Mouse (Mus musculus) stomach, embryonic 15.5 days (tissue): Measurements from ENCODE around the gene Atxn7l1. TPM values are rescaled to one million over a fixed set of nuclear protein-coding genes. Genes with fewer than 3 reads are reported as not detected.

Experiments used
- ATAC-seq: fragments of 200-750 bp; cut with Nextera tagmentation; 2 replicates; pipeline ENCODE4 v1.8.0; 2017; ENCODE audit warnings: low read depth, moderate number of reproducible peaks, moderate TSS enrichment; ENCODE audit not compliant: insufficient read depth, low FRiP score
- H3K27ac ChIP-seq: fragments of 300-500 bp; sonication (generic); 2 replicates; pipeline ENCODE4 v1.5.1; 2015; ENCODE audit warnings: mild to moderate bottlenecking, inconsistent platforms
- H3K27me3 ChIP-seq: fragments of 300-500 bp; sonication (generic); replicated peaks from 2 replicates; pipeline ENCODE4 v1.6.1; 2015; ENCODE audit warnings: inconsistent platforms
- H3K36me3 ChIP-seq: fragments of 300-500 bp; sonication (generic); 2 replicates; pipeline ENCODE4 v1.6.1; 2015; ENCODE audit warnings: inconsistent platforms
- H3K4me1 ChIP-seq: fragments of 300-500 bp; sonication (generic); 2 replicates; pipeline ENCODE4 v1.6.1; 2015; ENCODE audit warnings: inconsistent platforms
- H3K4me2 ChIP-seq: fragments of 300-500 bp; sonication (generic); 2 replicates; pipeline ENCODE4 v1.6.1; 2015; ENCODE audit warnings: mild to moderate bottlenecking, inconsistent platforms
- H3K4me3 ChIP-seq: fragments of 300-500 bp; sonication (generic); replicated peaks from 2 replicates; pipeline ENCODE4 v1.5.1; 2015; ENCODE audit warnings: inconsistent platforms
- H3K9ac ChIP-seq: fragments of 300-500 bp; sonication (generic); 2 replicates; pipeline ENCODE4 v1.6.1; 2015; ENCODE audit warnings: inconsistent platforms
- H3K9me3 ChIP-seq: fragments of 300-500 bp; sonication (generic); 2 replicates; pipeline ENCODE4 v1.6.1; 2016; ENCODE audit warnings: inconsistent platforms
- WGBS: fragments of 180-500 bp; shearing (Covaris S2); methylation state at CpG from one replicate; pipeline ENCODE4 v1.1.7; 2015; 5-methylcytosine and 5-hydroxymethylcytosine counted together
- polyA plus RNA-seq: library from polyadenylated mRNA; unstranded; fragments of >200 nt; fragmentation: Nextera tagmentation; extraction: Ambion mirVana; gene quantifications from 2 replicates; pipeline ENCODE4 v1.2.1, GENCODE M21; 2015

Atxn7l1 gene
- polyA plus RNA-seq, 1 experiment from 2014 or later: 13.1 TPM

DNA sequence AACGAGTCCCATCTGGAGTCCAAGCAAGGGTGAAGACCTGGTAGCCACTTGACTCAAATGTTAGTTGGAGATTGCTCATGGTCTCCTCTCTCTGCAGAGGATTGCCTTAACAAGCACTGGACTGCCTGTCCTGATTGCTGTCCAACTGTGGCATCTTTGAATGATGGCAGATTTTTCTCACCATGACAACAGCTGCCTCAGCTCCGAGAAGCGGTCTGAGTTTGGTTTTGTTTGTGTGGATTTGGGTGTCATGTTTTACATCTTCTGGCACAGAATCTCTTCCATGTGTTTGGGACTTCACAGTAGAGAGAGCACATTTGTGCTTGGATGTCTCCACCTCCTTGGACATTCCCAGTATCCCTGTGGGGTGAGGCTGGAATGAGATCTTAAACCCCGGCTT lies 120.5 kb downstream of the Atxn7l1 start:
- no peak overlapping the region for H3K4me3 ChIP-seq
- peak overlapping the region; percentile 44; the same call in 1 of the 2 replicates for H3K27ac ChIP-seq
- ATAC-seq: no peak
- H3K27me3 ChIP-seq: no peaks in the 10 kb centered on the region
- no peaks in the 10 kb centered on the region for H3K9me3 ChIP-seq
- H3K4me2 ChIP-seq: no peak overlapping the region
- H3K36me3 ChIP-seq: no peaks in the 10 kb centered on the region
- no peaks in the 10 kb centered on the region for H3K4me1 ChIP-seq
- WGBS: 40% methylated on average over 4 of the region's 4 CpGs
- no peak overlapping the region for H3K9ac ChIP-seq

DNA sequence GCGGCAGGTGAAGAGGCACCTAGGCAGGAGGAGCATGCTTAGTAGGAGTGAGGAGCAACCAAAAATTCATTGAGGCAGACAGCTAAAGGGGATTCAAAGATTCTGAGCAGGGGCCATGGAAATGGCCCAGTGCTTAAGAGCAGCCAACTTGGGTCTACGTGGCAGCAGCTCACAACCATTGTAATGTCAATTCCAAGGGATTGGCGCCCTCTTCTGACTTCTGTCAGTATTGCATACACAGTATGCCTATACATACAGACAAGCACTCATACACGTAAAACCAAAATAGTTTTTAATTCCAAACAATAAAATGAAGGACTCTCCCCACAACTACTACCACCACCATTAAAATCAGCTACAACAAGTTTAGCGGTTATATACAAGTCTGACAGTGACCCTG lies 122.2 kb downstream of the Atxn7l1 start:
- Histone ChIP-seq H3K9ac (no peak overlapping the region), H3K27ac (no peak overlapping the region), H3K4me3 (no peak overlapping the region), H3K9me3 (no peaks in the 10 kb centered on the region), H3K4me1 (no peaks in the 10 kb centered on the region), H3K36me3 (no peaks in the 10 kb centered on the region), H3K4me2 (no peak overlapping the region), H3K27me3 (no peaks in the 10 kb centered on the region)
- 81% methylated on average over 5 of the region's 5 CpGs for WGBS
- no peak for ATAC-seq

DNA sequence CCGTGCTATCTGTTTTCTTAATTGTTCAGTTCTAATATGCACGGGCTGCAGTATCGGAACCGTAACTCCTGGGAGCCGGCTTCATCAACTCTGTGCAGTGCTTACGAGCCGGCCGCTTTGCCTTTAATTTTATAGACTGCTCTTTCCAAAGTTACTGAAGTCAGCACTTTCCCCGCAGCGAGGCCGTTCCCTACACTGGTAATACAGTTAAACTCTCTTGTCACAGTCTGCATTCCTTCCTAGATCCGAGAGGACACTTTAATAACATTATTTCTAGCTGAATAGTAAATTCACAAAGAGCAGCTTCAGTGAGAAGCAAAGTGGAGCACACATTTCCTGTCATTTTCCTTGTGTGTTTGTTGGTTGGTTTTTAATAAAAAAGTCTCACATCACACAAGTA lies 124.4 kb downstream of the Atxn7l1 start:
- Histone ChIP-seq H3K4me2 (no peak overlapping the region), H3K27ac (no peak overlapping the region), H3K27me3 (no peaks in the 10 kb centered on the region), H3K9ac (no peak overlapping the region), H3K36me3 (no peaks in the 10 kb centered on the region), H3K9me3 (no peaks in the 10 kb centered on the region), H3K4me3 (no peak overlapping the region), H3K4me1 (no peaks in the 10 kb centered on the region)
- 72% methylated on average over 12 of the region's 12 CpGs for WGBS
- no peak for ATAC-seq

DNA sequence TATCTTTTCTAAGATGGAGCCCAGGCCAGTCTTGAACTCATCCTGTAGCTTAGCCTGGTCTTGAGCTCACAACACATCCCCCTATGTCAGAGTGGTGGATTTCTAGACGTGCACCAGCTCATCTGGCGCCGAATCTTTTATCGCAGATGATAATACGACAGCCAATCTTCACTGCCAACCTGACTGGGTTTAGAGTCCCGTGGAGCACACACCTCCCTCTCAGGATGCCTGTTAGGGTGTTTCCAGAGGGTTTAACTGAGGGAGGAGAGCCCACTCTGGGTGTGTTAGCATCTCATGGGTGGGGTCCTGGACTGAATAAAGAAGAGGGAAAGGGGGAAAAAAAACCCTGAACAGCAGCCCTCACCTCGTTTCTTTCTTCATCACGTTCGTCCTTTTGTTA lies 124.9 kb downstream of the Atxn7l1 start:
- 81% methylated on average over 9 of the region's 9 CpGs for WGBS
- Histone ChIP-seq H3K4me1 (no peaks in the 10 kb centered on the region), H3K9me3 (no peaks in the 10 kb centered on the region), H3K27ac (no peak overlapping the region), H3K4me2 (no peak overlapping the region), H3K27me3 (no peaks in the 10 kb centered on the region), H3K9ac (no peak overlapping the region), H3K4me3 (no peak overlapping the region), H3K36me3 (no peaks in the 10 kb centered on the region)
- ATAC-seq: no peak

DNA sequence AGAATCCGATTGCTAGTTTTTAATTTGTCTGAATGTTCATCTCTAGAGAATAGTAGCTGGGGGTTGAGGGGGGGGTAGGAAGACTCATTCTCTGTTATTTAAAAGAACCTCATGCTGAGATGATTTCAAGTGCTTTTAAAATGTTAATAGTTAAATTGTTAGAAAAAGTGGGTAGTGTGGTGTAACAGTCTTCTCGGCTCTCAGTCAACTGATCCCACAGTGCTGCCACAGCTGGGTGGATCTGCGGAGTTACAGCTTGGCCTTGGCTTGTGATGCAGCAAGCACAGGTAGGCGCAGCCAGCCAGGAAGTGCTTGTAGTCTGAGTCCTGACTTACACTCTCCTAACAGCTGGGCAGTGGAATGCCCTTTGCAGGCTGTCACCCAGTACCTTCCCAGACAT lies 125.7 kb downstream of the Atxn7l1 start:
- 86% methylated on average over 4 of the region's 4 CpGs for WGBS
- no peak for ATAC-seq

DNA sequence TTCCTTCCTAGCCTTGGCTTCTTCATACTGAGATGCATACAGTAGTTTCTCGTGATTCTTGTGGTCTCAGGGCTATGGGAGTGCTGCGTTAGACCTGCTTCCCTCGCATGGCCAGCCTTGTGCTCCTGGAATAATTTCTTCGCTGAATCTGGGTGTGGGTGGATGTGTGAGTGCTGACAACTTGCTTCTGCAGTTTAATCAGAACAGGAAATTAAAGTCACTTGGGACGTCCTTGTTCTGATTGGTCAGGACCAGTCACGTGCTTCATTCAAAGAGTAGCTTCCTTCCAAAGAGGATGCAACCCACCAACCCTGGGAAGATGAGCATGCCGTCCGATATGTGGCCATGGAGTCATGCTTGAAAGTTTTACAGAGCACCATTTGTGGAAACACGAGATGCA lies 126.2 kb downstream of the Atxn7l1 start:
- no peak for ATAC-seq
- Histone ChIP-seq H3K9ac (no peak overlapping the region), H3K4me1 (no peaks in the 10 kb centered on the region; the same call in 1 of the 2 replicates), H3K27ac (no peak overlapping the region), H3K4me3 (no peak overlapping the region), H3K9me3 (no peaks in the 10 kb centered on the region), H3K4me2 (no peak overlapping the region), H3K27me3 (no peaks in the 10 kb centered on the region), H3K36me3 (no peaks in the 10 kb centered on the region)
- WGBS: 86% methylated on average over 9 of the region's 9 CpGs

More for the DNA sequence above, 125.7 kb downstream of the Atxn7l1 start:
- Histone ChIP-seq H3K36me3 (no peaks in the 10 kb centered on the region), H3K4me2 (no peak overlapping the region), H3K4me3 (no peak overlapping the region), H3K9me3 (no peaks in the 10 kb centered on the region), H3K4me1 (no peaks in the 10 kb centered on the region), H3K27me3 (no peaks in the 10 kb centered on the region), H3K27ac (no peak overlapping the region), H3K9ac (no peak overlapping the region)

DNA sequence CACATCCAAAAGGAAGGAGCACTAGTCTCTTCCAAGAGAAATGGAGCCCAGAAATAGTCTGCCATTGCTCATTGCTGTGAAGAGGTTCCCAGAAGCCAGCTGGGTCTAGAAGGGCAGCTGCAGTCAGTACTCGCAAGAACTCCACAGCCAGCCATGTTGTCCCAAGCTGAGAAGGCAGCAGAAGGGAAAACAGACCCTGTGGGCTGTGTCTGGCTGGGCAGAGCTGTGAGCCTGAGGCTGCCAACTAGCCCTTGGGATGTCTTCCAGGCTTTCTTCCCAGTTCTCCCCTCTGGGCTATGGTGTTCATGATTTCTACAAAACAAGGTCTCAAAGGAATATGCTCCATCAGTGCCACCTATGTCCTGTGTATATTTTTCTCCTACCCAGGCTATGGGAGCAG lies 128.5 kb downstream of the Atxn7l1 start:
- no peak for ATAC-seq
- no peaks in the 10 kb centered on the region for H3K27me3 ChIP-seq
- H3K4me1 ChIP-seq: peaks cover 4% of the 10 kb centered on the region; the same call in 1 of the 2 replicates
- H3K27ac ChIP-seq: no peak overlapping the region
- no peaks in the 10 kb centered on the region for H3K9me3 ChIP-seq
- no peaks in the 10 kb centered on the region for H3K36me3 ChIP-seq
- no peak overlapping the region for H3K4me2 ChIP-seq
- no peak overlapping the region for H3K4me3 ChIP-seq
- WGBS: 84% methylated on average over 1 of the region's 1 CpGs
- no peak overlapping the region for H3K9ac ChIP-seq

DNA sequence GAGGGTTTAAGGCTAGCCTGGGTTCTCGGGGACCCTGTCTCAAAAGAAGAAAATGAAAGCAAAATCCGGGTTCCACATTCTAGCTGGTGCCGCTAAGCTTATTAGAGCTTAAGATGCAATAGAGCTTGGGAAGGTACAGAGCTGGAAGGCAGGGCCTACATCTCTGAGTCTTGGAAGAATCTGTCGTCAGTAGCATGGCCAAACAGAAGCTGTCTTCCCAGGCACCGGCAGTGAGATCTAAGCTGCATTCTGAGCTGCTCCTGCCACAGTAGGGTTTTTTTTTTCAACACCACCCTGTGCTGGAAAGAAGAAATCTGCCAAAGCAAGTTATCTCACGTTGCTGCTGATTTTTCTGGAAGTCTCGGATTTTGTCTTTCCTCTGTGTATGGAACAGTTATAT lies 129.9 kb downstream of the Atxn7l1 start:
- H3K9me3 ChIP-seq: no peaks in the 10 kb centered on the region
- H3K36me3 ChIP-seq: no peaks in the 10 kb centered on the region
- H3K4me1 ChIP-seq: peaks cover 4% of the 10 kb centered on the region; the same call in 1 of the 2 replicates
- WGBS: 83% methylated on average over 7 of the region's 7 CpGs
- no peaks in the 10 kb centered on the region for H3K27me3 ChIP-seq
- H3K4me3 ChIP-seq: no peak overlapping the region
- no peak overlapping the region for H3K9ac ChIP-seq
- no peak for ATAC-seq
- H3K4me2 ChIP-seq: no peak overlapping the region
- no peak overlapping the region for H3K27ac ChIP-seq

DNA sequence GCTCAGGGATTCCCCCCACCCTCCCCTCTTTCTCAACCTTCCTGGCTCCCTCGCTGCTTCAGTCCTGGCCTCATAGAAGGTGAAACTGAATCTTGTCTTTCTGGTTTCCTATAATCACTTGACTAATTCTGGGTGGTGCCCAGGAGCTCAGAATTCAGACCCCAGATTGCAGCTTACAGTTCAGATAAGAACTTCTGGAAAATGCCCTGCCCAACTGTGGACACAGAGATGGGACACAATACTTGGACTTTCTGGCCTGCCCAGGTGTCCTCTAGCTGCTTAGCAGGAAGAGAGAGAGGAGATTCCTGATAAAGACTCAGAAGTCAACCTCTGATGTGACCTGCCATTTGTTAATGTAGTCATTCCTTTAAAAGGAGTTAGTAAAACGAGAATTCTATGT lies 131.7 kb downstream of the Atxn7l1 start:
- Histone ChIP-seq H3K9me3 (no peaks in the 10 kb centered on the region), H3K36me3 (no peaks in the 10 kb centered on the region), H3K4me1 (peaks cover 4% of the 10 kb centered on the region; the same call in 1 of the 2 replicates), H3K4me3 (no peak overlapping the region), H3K4me2 (no peak overlapping the region), H3K27me3 (no peaks in the 10 kb centered on the region), H3K9ac (no peak overlapping the region), H3K27ac (no peak overlapping the region)
- peak; percentile 7; the same call in 1 of the 2 replicates for ATAC-seq
- 35% methylated on average over 2 of the region's 2 CpGs for WGBS

DNA sequence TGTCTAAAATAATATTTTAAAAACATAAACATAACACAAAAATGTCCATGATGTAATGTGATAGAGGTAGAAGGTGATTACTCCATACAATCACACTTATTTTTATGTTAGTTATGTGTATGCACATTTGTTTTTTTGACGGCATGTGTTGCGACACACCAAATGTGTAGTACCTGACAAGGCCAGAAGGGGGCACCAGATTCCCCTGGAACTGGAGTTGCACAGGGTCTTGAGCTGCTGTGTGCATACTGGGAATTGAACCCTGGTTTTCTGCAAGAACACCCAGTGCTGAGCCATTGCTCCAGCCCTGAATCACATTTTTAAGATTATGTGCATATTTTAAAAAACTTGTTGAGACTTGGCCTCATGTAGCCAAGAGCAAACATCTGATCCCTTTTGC lies 133.3 kb downstream of the Atxn7l1 start:
- no peak overlapping the region for H3K27ac ChIP-seq
- 39% methylated on average over 2 of the region's 2 CpGs for WGBS
- no peak for ATAC-seq
- no peak overlapping the region for H3K4me2 ChIP-seq
- no peaks in the 10 kb centered on the region for H3K27me3 ChIP-seq
- no peaks in the 10 kb centered on the region for H3K9me3 ChIP-seq
- no peak overlapping the region for H3K4me3 ChIP-seq
- peaks cover 9% of the 10 kb centered on the region; the same call in 1 of the 2 replicates for H3K4me1 ChIP-seq
- H3K9ac ChIP-seq: no peak overlapping the region
- no peaks in the 10 kb centered on the region for H3K36me3 ChIP-seq

DNA sequence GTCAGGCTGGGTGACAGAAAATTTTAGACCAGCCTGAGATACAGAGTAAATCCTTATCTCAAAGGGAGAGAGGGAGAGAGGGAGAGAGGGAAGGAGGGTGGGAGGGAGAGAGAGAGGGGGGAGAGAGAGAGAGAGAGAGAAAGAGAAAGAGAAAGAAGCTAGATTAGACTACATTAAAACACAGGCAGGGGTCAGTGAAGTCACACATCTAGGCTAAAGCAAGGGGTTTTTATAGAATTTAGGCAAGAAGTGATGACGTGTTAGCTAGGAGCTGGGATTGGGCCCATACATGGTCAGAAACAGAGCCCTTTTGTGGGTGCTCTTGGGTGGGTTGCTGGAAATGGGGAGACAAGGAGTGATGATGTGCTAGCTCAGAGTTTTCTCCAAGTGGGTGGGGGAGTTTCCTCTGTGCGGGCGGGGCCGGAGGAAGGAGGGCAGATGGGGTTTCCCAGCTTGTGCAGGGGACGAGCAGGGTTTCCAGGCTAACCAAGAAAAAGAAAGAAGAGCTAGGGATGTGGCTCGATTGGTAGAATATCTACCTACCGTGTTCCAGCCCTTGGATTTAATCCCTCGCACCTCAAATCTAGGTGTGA lies 136.9 kb downstream of the Atxn7l1 start:
- H3K4me1 ChIP-seq: 0 out of 2 replicates have a peak, but pooled peaks cover 6% of the 10 kb centered on the region
- no peak for ATAC-seq

DNA sequence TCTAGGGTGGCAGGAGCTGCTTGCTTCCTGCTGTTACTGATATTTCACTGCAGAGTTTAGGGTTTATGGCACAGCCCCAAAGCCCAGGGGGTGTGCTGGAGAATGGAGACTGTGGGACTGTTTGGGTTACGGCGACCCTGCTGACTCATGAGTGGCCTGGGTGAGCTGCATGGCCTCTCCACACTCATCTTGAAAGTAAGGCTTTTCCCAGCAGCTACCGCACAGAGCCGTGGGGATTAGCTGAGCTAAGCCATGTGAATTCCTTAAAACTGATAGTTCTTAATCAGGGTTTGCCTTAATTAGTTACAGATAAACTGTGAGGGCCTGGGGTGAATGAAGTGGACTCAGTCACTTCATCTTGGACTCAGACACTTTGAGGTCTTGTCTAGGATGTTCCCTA lies 137.9 kb downstream of the Atxn7l1 start:
- 44% methylated on average over 4 of the region's 4 CpGs for WGBS
- Histone ChIP-seq H3K27me3 (no peaks in the 10 kb centered on the region), H3K27ac (no peak overlapping the region), H3K4me3 (no peak overlapping the region), H3K9ac (no peak overlapping the region), H3K9me3 (no peaks in the 10 kb centered on the region), H3K4me2 (no peak overlapping the region), H3K36me3 (no peaks in the 10 kb centered on the region), H3K4me1 (0 out of 2 replicates have a peak, but pooled peaks cover 6% of the 10 kb centered on the region)
- ATAC-seq: no peak

More for the DNA sequence above, 136.9 kb downstream of the Atxn7l1 start:
- Histone ChIP-seq H3K36me3 (no peaks in the 10 kb centered on the region), H3K9me3 (no peaks in the 10 kb centered on the region), H3K9ac (no peak overlapping the region), H3K4me2 (no peak overlapping the region), H3K27me3 (no peaks in the 10 kb centered on the region), H3K27ac (no peak overlapping the region), H3K4me3 (no peak overlapping the region)
- 79% methylated on average over 8 of the region's 8 CpGs for WGBS
